ENCODE assay signal across 11 mouse cellular contexts in genomic region chr10:21443646-21444324, GRCm38 (mm10).
DNase-seq lines count a peak whose midpoint lies in the region; ATAC-seq and TF ChIP-seq lines count a peak whose summit lies in the region.
"Had no signal": no experiment of that assay in that cellular context is flagged by ENCODE, and none has a peak within 500 bp of the region (broad histone marks: within the 10 kb centered on the region; RNA-seq: fewer than 3 reads in every experiment).

No protein-coding gene starts in this region.

- H3K36me3 ChIP-seq in intestine, embryonic 14.5 days (ENCODE audit: control insufficient read depth, insufficient read depth, low read length) = no peaks in the 10 kb centered on the region
- H3K36me3 ChIP-seq in intestine, postnatal 0 days (ENCODE audit: control insufficient read depth, insufficient read depth) = no peaks in the 10 kb centered on the region
- H3K36me3 ChIP-seq in liver, embryonic 15.5 days (replicated peaks) = no peaks in the 10 kb centered on the region
- H3K36me3 ChIP-seq: heart, embryonic 15.5 days had no signal

- ATAC-seq in intestine, embryonic 14.5 days (replicated peaks; ENCODE audit: low FRiP score, low TSS enrichment, low read depth) = no peak; the same call in 1 of the 2 replicates
- ATAC-seq in intestine, postnatal 0 days = no peak
- no peak for ATAC-seq in liver, embryonic 15.5 days (ENCODE audit: insufficient read depth)

- H3K27me3 ChIP-seq in intestine, embryonic 14.5 days (replicated peaks; ENCODE audit: control insufficient read depth, insufficient read depth, low read length) = no peaks in the 10 kb centered on the region
- no peaks in the 10 kb centered on the region for H3K27me3 ChIP-seq in intestine, postnatal 0 days (replicated peaks; ENCODE audit: control insufficient read depth, insufficient read depth, low read length)
- H3K27me3 ChIP-seq in liver, embryonic 15.5 days = no peaks in the 10 kb centered on the region
- H3K27me3 ChIP-seq: CH12.LX; heart, embryonic 15.5 days had no signal

- peaks cover 5% of the 10 kb centered on the region for H3K4me1 ChIP-seq in intestine, embryonic 14.5 days (replicated peaks; ENCODE audit: control insufficient read depth, insufficient read depth, low read length)
- H3K4me1 ChIP-seq in intestine, postnatal 0 days (replicated peaks; ENCODE audit: control insufficient read depth, insufficient read depth, low read length) = 0 out of 2 replicates have a peak, but pooled peaks cover 3% of the 10 kb centered on the region
- H3K4me1 ChIP-seq in liver, embryonic 15.5 days (replicated peaks) = 0 out of 2 replicates have a peak, but pooled peaks cover 3% of the 10 kb centered on the region

- 39% methylated on average over 8 of the region's 8 CpGs for WGBS in intestine, embryonic 14.5 days
- WGBS in intestine, postnatal 0 days = 53% methylated on average over 8 of the region's 8 CpGs
- 45% methylated on average over 8 of the region's 8 CpGs for WGBS in liver, embryonic 15.5 days (ENCODE audit: insufficient replicate concordance)

- no peaks in the 10 kb centered on the region for H3K9me3 ChIP-seq in intestine, embryonic 14.5 days (ENCODE audit: control insufficient read depth, low read length)
- H3K9me3 ChIP-seq in intestine, postnatal 0 days (ENCODE audit: control insufficient read depth) = no peaks in the 10 kb centered on the region
- H3K9me3 ChIP-seq in liver, embryonic 15.5 days (replicated peaks) = no peaks in the 10 kb centered on the region
- H3K9me3 ChIP-seq: heart, embryonic 15.5 days had no signal

- no peak for TF ChIP-seq CTCF in intestine, postnatal 0 days (IDR thresholded peaks at IDR 0.05; ENCODE audit: low read depth)

- no peak overlapping the region for H3K27ac ChIP-seq in intestine, embryonic 14.5 days (ENCODE audit: low read depth)
- H3K27ac ChIP-seq in intestine, postnatal 0 days (ENCODE audit: low read depth, low read length) = no peak overlapping the region
- H3K27ac ChIP-seq in liver, embryonic 15.5 days (replicated peaks) = peak overlapping the region; percentile 42
- H3K27ac ChIP-seq: heart, embryonic 15.5 days had no signal

- H3K9ac ChIP-seq in intestine, embryonic 14.5 days (ENCODE audit: low read length) = no peak overlapping the region
- no peak overlapping the region for H3K9ac ChIP-seq in intestine, postnatal 0 days (ENCODE audit: low read depth, low read length)
- no peak overlapping the region for H3K9ac ChIP-seq in liver, embryonic 15.5 days
- H3K9ac ChIP-seq: heart, embryonic 15.5 days had no signal

- H3K4me3 ChIP-seq in intestine, embryonic 14.5 days (ENCODE audit: low read depth, low read length) = no peak overlapping the region
- no peak overlapping the region for H3K4me3 ChIP-seq in intestine, postnatal 0 days (ENCODE audit: low read depth, low read length)
- no peak overlapping the region for H3K4me3 ChIP-seq in liver, embryonic 15.5 days (replicated peaks)
- H3K4me3 ChIP-seq: heart, embryonic 15.5 days had no signal

- peak; percentile 64 for DNase-seq in intestine, embryonic 14.5 days (ENCODE audit: low spot score)
- peak; percentile 73 for DNase-seq in right cerebral cortex, adult 18-20 months
- no peak for DNase-seq in right cerebral cortex, postnatal 4 days
- no peak for DNase-seq in cerebellum, adult 9-11 months
- no peak for DNase-seq in cerebellum, postnatal 10 days
- DNase-seq in urinary bladder, postnatal 36 days (ENCODE audit: low spot score in 2 of 2) = no peak
- DNase-seq: kidney, adult 11 months had no signal

- H3K4me2 ChIP-seq in intestine, embryonic 14.5 days (ENCODE audit: low read length) = no peak overlapping the region
- no peak overlapping the region for H3K4me2 ChIP-seq in intestine, postnatal 0 days (replicated peaks; ENCODE audit: low read depth)
- no peak overlapping the region for H3K4me2 ChIP-seq in liver, embryonic 15.5 days
- H3K4me2 ChIP-seq: heart, embryonic 15.5 days had no signal

Comparison
In these comparisons a context has a peak if more than half of its experiments do, and no peak if none do; other contexts are left out.
1. DNase-seq: peak in intestine, embryonic 14.5 days (single experiment) and right cerebral cortex, adult 18-20 months (single experiment); none in right cerebral cortex, postnatal 4 days (single experiment), cerebellum, adult 9-11 months (single experiment), cerebellum, postnatal 10 days (0 of 2) and urinary bladder, postnatal 36 days (0 of 2).